Mouse (Mus musculus) B cell, adult (primary cell): Measurements from ENCODE around the gene Mthfr. TPM values are rescaled to one million over a fixed set of nuclear protein-coding genes. Genes with fewer than 3 reads are reported as not detected.

Source experiments
- total RNA-seq: library from RNA; stranded (reverse); gene quantifications from 4 replicates; pipeline ENCODE4 v1.2.4, GENCODE M21; 2023; ENCODE audit not compliant: inconsistent age

Gene Mthfr
- total RNA-seq, result 14.1 to 18.0 TPM (median 15.4 TPM) in 4 replicates

DNA sequence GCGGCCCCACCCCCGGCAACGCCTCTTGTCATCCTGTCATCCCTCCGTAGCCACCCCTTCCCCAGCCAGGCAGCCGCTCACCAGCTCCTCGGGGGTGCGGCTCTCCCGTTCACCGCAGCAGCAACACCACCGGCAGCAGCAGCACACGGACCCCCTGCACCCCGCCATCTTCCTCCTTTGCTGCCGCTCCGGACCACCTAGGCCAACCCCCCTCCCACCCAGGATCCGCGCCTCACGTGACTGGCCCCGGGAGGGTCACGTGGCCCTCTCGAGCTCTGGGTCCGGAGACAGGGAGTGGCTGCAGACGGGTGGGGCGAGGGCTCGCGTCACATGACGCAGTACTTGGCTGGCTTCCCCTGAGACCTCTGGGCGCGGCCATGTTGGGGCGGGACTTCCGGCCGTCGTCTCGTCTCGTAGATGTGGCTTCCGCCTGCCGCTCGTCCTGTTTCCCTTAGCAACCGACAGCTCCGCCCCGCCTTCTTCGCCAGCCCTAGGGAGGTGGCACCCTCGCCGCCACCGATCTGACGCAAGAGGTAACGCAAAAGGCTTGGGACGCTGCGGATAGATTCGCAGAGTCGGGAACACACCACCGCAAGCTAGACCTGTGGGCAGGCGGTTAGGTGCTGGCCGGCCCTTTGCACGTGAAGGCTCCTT lies at the start of gene Mthfr, which contains the start of gene Clcn6:
Gene Mthfr, plus strand, starts transcription at position 478 of the 654 bp plus-strand sequence.
Gene Clcn6, minus strand, starts transcription at position 222 of the 654 bp plus-strand sequence.

DNA sequence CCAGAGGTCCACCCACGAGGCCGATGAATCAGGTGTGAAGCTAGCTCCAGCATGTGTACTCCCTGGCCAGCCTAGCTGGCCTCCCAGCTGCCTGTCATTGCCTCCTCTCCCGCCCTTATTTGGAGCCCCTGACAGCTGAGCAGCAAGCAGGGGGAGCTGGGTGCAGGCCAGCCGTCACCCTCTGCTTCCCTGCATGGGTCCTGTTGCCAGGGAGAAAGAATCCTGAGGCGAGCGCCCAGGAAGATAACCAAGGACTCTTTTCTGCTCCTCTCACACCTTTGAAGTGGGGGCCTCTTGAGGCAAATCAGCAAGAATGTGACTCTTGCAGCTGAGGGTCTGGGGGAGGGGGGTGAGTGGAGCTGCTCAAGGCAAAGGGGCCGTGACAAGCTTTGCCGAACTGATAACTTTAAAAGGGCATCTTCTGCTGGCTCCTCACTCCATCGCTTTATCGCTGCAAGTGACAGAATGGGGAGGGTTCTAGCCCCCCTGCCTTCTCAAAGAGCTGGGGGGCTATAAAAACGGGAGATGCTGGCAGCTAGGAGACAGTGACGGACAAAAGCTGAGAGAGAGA lies 38.6 kb upstream of the Mthfr start, which contains the start of gene Nppa:
Gene Nppa, plus strand, starts transcription at position 521 of the 571 bp plus-strand sequence.

DNA sequence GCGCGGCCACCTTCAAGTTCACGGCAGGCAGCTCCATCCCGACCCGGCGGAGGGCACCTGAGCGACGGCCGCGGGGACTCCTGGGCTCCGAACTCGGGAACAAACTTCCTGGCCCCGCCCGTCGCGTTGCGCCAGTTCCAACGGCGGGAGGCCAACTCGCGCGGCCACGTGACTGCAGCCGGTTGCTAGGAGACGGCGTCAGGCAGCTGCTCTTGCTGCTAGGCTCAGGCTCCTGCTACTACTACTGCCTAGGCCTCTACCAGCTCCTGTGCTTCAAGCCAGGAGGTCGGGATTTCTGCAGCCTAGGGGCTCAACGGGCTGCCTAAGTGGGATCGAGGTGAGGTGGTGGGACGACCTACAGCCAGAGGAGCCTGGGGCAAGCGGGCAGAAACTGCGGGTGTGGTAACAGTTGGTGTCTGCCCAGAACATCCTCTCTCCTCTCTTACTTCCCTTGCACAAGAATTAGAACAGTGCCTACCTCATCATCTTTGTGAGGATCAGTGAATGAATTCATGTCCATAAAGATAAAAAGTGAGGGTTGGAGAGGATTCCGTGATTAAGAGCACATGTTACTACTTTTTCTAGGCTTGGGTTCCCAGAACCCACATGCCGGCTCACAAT lies 49.1 kb downstream of the Mthfr start, which contains the start of gene Agtrap:
Gene Agtrap, minus strand, starts transcription at position 125 of the 621 bp plus-strand sequence.

Other genes with a start within 250 kb of the Mthfr start
- gene Zfp984, start 229.3 kb upstream of the Mthfr start, total RNA-seq, result 11.5 to 13.7 TPM (median 12.9 TPM) in 4 replicates
- 7.1 to 13.3 TPM (median 9.9 TPM) in 4 replicates for gene Zfp933, start 190.7 kb upstream of the Mthfr start, total RNA-seq
- gene Miip, start 170.3 kb upstream of the Mthfr start, total RNA-seq, result 42.8 to 49.4 TPM (median 44.6 TPM) in 4 replicates
- gene Fv1, start 170.1 kb upstream of the Mthfr start, total RNA-seq, result 7.9 to 12.4 TPM (median 10.7 TPM) in 4 replicates
- gene Mfn2, start 134.4 kb upstream of the Mthfr start, total RNA-seq, result 46.9 to 54.1 TPM (median 49.2 TPM) in 4 replicates
- gene Plod1, start 102.3 kb upstream of the Mthfr start, total RNA-seq, result 5.7 to 8.3 TPM (median 6.9 TPM) in 4 replicates
- 62.9 to 69.5 TPM (median 66.9 TPM) in 4 replicates for gene 2510039O18Rik, start 98.2 kb upstream of the Mthfr start, total RNA-seq
- not detected in 4 replicates for gene Nppb, start 53.3 kb upstream of the Mthfr start, total RNA-seq
- not detected in 4 replicates for gene Nppa, start 38.4 kb upstream of the Mthfr start, total RNA-seq
- gene Clcn6, start 256 bp upstream of the Mthfr start, total RNA-seq, result 37.7 to 48.9 TPM (median 41.3 TPM) in 4 replicates
- 10.7 to 19.8 TPM (median 15.4 TPM) in 4 replicates for gene Agtrap, start 49.0 kb downstream of the Mthfr start, total RNA-seq
- 21.2 to 32.6 TPM (median 27.7 TPM) in 4 replicates for gene Mad2l2, start 91.3 kb downstream of the Mthfr start, total RNA-seq
- not detected in 4 replicates for gene Draxin, start 91.6 kb downstream of the Mthfr start, total RNA-seq
- gene Fbxo6, start 113.1 kb downstream of the Mthfr start, total RNA-seq, result 14.8 to 17.0 TPM (median 15.4 TPM) in 4 replicates
- 6.9 to 9.2 TPM (median 8.4 TPM) in 4 replicates for gene Fbxo44, start 121.4 kb downstream of the Mthfr start, total RNA-seq
- gene Fbxo2, start 121.5 kb downstream of the Mthfr start, total RNA-seq, result not detected in 4 replicates
- not detected in 4 replicates for gene Disp3, start 248.9 kb downstream of the Mthfr start, total RNA-seq